Mouse (Mus musculus): Measurements from ENCODE around the gene Slc22a22. TPM values are rescaled to one million over a fixed set of nuclear protein-coding genes. Genes with fewer than 3 reads are reported as not detected.

Gene Slc22a22
- 4.2 TPM for polyA plus RNA-seq (2014; fragmentation: Illumina TruSeq; extraction: RNeasy Lipid Tissue Mini Kit (QIAGEN cat#74804); ENCODE audit: low read depth, low replicate concordance)

DNA sequence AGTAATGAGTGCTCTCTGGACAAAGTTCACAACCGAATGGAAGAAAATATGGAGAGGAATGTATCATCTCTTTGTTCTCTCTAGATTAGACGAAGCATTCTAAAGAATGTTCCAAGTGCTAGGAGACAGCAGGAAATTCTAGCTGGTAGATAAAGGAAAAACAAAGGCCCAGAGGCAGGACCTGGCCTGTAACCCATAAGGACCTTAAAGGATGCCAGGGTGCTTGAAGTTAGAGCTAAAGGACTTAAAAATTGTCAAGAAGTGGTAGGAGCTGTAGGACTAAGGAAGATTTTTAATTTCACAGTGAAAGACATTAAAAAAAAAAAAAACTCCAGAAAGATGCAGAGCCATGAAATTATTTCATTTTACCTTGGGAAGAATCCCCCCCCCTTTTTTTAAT lies at the start of gene Slc22a22:
Slc22a22 (minus strand) TSS at position 101 of the 400 bp plus-strand sequence.

